Mouse (Mus musculus): Measurements from ENCODE around the gene Cdipt. TPM values are rescaled to one million over a fixed set of nuclear protein-coding genes. Genes with fewer than 3 reads are reported as not detected.

Gene Cdipt
- 125 TPM for total RNA-seq (2023)

GRCm38 (mm10) chr7:126975893-126975949, at the start of gene Cdipt:
Cdipt (plus strand) TSS chr7:126975914.

GRCm38 (mm10) chr7:126928384-126929037, 47.2 kb upstream of the Cdipt start, which contains the start of gene Kctd13:
Kctd13 (plus strand) TSS chr7:126928879.

GRCm38 (mm10) chr7:126949403-126949792, 26.3 kb upstream of the Cdipt start, which contains the start of gene Asphd1:
Asphd1 (minus strand) TSS chr7:126949582.

GRCm38 (mm10) chr7:126949793-126950646, 25.7 kb upstream of the Cdipt start, which contains the start of gene Sez6l2:
Sez6l2 (plus strand) TSS chr7:126950563.

GRCm38 (mm10) chr7:126975950-126976866, 494 bp downstream of the Cdipt start, which contains the start of gene Cdiptos:
Cdiptos (minus strand) TSS chr7:126976098.

GRCm38 (mm10) chr7:127014320-127014719, 38.6 kb downstream of the Cdipt start, which contains the start of gene Mvp:
Mvp (minus strand) TSS chr7:127014621.

GRCm38 (mm10) chr7:127016481-127016485, 40.6 kb downstream of the Cdipt start, which contains the start of gene Pagr1b:
Pagr1b (minus strand) TSS chr7:127016484.

GRCm38 (mm10) chr7:127016971-127017949, 41.5 kb downstream of the Cdipt start, which contains the start of gene Pagr1a:
Pagr1a (minus strand) TSS chr7:127017352.

GRCm38 (mm10) chr7:127020901-127021562, 45.3 kb downstream of the Cdipt start, which contains the start of the genes Gm42742 and Prrt2:
Gm42742 (minus strand) TSS chr7:127021097.
Prrt2 (minus strand) TSS chr7:127021211.

GRCm38 (mm10) chr7:127026984-127027726, 51.4 kb downstream of the Cdipt start, which contains the start of gene Maz:
Maz (minus strand) TSS chr7:127027037.

Other genes starting within 250 kb of the Cdipt start
- gene Mapk3, start 216.3 kb upstream of the Cdipt start, total RNA-seq (2023): 42.7 TPM
- 4.1 TPM for gene Gdpd3, start 209.6 kb upstream of the Cdipt start, total RNA-seq (2023)
- gene Ypel3, start 199.0 kb upstream of the Cdipt start, total RNA-seq (2023): 232 TPM
- gene Tbx6, start 194.4 kb upstream of the Cdipt start, total RNA-seq (2023): 7.7 TPM
- gene Ppp4c, start 183.4 kb upstream of the Cdipt start, total RNA-seq (2023): 228 TPM
- not detected for gene Fam57b, start 178.2 kb upstream of the Cdipt start, total RNA-seq (2023)
- gene 4930451I11Rik, start 144.3 kb upstream of the Cdipt start, total RNA-seq (2023): not detected
- not detected for gene Doc2a, start 128.5 kb upstream of the Cdipt start, total RNA-seq (2023)
- 31.9 TPM for gene Hirip3, start 113.9 kb upstream of the Cdipt start, total RNA-seq (2023)
- gene Ino80e, start 113.5 kb upstream of the Cdipt start, total RNA-seq (2023): 55.6 TPM
- gene Taok2, start 91.2 kb upstream of the Cdipt start, total RNA-seq (2023): 95.7 TPM
- 26.0 TPM for gene Tmem219, start 53.0 kb upstream of the Cdipt start, total RNA-seq (2023)
- gene Kctd13, start 47.0 kb upstream of the Cdipt start, total RNA-seq (2023): 36.8 TPM
- gene Asphd1, start 26.3 kb upstream of the Cdipt start, total RNA-seq (2023): not detected
- gene Sez6l2, start 25.4 kb upstream of the Cdipt start, total RNA-seq (2023): 6.5 TPM
- not detected for gene Cdiptos, start 184 bp downstream of the Cdipt start, total RNA-seq (2023)
- 25.6 TPM for gene Mvp, start 38.7 kb downstream of the Cdipt start, total RNA-seq (2023)
- not detected for gene Pagr1b, start 40.6 kb downstream of the Cdipt start, total RNA-seq (2023)
- 3.0 TPM for gene Pagr1a, start 41.4 kb downstream of the Cdipt start, total RNA-seq (2023)
- 43.4 TPM for gene Gm42742, start 45.2 kb downstream of the Cdipt start, total RNA-seq (2023)
- gene Prrt2, start 45.3 kb downstream of the Cdipt start, total RNA-seq (2023): 2.1 TPM
- gene Maz, start 51.1 kb downstream of the Cdipt start, total RNA-seq (2023): 202 TPM
- gene Kif22, start 66.6 kb downstream of the Cdipt start, total RNA-seq (2023): 2.7 TPM
- 4.4 TPM for gene Zg16, start 111.4 kb downstream of the Cdipt start, total RNA-seq (2023)
- gene AI467606, start 115.4 kb downstream of the Cdipt start, total RNA-seq (2023): 73.9 TPM
- gene Qprt, start 146.3 kb downstream of the Cdipt start, total RNA-seq (2023): 37.4 TPM
- 313 TPM for gene Spn, start 161.9 kb downstream of the Cdipt start, total RNA-seq (2023)
- 70.5 TPM for gene Cd2bp2, start 220.1 kb downstream of the Cdipt start, total RNA-seq (2023)
- 51.7 TPM for gene Tbc1d10b, start 232.6 kb downstream of the Cdipt start, total RNA-seq (2023)
- gene Mylpf, start 233.0 kb downstream of the Cdipt start, total RNA-seq (2023): 24.1 TPM

All from CD8-positive naive resting alpha-beta T cell, adult 57 days (primary cell).